Mouse (Mus musculus): ENCODE measurements around the gene Ubash3a.
"Not testable (repeated sequence)": the region's sequence is repeated elsewhere in the genome, so short reads cannot be mapped to it uniquely, and the experiment has no call there.

The Ubash3a gene

GRCm38 (mm10) chr17:31261352-31261751 is 53.7 kb downstream of the Ubash3a start:
- no peak for ATAC-seq (ENCODE audit: low TSS enrichment)

DNA sequence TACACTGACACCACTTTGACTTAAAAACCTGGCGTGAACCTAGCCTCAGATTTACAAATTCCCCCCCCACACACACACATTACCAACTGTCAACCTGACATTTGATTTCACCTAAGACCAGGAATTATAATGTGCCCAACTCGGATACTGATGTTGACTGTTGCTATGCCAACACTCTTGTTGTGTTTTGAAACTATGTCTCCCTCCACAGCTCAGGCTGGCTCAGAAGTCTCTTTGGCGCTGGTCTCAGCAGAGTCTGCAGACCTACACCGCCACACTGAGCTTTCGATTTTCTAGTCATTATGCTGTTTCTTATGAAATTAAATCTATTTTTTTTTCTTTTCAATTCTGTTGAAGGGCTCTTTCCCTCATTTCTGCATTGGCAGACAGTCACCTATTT is 55.0 kb downstream of the Ubash3a start:
- no peak for ATAC-seq (ENCODE audit: low TSS enrichment)

GRCm38 (mm10) chr17:31263770-31264169 is 56.1 kb downstream of the Ubash3a start:
- no peak for ATAC-seq (ENCODE audit: low TSS enrichment)

DNA sequence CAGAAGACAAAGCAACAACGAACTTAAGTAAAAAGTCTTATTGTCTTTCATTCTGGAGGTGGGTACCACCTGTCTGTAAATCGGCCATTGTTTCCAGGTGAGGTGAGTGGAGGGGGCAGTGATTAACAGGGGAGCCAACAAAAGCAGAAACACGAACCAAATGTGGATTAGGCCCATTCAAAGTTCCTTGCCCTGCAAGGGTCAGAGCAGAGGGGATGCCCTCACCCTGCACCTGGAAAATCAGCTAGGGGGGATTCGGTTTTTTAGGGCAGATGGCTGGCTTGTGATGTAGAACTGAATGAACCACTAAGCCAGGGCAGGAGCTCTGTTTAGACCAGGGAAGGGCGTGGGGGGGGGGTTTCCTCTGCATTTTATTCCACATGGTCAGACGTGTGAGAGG is 56.7 kb downstream of the Ubash3a start:
- ATAC-seq (ENCODE audit: low TSS enrichment): no peak

GRCm38 (mm10) chr17:31265171-31265572 is 57.5 kb downstream of the Ubash3a start:
- no peak for ATAC-seq (ENCODE audit: low TSS enrichment)

DNA sequence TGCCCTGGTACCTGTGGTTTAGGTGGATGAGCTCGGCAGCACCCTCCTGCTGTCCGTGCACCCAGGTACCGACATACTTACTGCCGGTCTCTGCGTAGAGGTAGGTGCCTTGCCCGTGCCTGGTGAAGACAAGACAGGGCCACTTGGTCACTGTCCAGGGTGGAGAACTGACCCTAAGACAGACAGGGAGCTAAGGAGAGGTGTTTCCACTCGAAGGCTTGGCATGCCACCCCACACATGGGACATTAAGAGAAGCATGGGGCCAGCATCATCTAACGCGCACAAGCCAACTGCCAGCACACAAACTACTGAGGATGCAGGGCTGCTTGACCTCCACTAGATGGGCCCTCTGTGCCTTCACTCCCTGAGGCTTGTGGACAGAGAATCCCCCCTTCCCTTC is 58.2 kb downstream of the Ubash3a start:
- ATAC-seq (ENCODE audit: low TSS enrichment): no peak

DNA sequence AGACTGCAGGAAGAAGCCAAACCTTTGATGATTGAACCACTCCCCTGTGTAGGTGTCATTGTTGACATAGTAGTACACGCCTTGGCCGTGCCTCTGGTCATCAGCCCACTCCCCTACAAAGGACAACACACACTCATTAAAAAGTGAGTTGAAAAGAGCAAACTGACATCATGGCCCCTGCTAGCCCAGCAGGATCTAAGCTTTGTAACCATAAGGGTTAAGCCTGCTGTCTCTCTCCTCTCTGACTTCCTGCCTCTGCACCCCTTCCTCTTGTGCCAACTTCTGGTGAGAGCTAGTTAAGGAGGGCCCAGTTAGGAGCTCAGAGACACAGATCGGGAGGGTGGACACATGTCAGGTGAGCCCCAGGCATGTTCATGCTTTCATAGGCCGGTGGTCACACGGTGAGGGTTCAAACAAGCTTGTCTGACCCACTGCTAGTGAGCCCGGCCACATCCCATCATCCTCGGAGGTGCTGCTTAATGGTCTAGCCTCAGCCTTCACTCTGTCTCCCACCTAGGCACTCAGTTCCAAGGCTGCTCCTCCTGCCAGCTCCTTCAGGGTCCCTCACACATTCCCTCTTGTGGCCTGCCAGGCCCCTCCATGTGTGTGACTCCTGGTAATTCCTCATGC is 58.8 kb downstream of the Ubash3a start:
- no peak for ATAC-seq (ENCODE audit: low TSS enrichment)

DNA sequence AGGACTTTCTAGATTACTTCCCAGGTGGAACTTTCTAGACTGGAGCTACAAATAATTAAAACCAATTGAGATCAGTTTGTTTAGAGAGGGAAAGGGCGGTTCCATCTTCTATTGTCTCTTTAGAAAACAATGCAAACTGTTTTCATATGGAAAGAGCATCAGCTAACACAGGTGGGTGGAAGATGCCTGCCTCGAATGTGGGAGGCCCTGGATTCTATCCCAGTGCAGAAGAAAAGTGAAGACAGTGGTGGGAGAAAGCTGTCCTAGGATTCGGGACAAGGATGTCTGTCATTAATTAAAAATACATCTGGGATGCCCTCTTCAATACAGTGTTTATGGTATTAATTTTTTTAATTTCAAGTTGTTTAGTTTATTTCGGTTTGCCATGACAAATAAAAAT is 59.5 kb downstream of the Ubash3a start:
- no peak for ATAC-seq (ENCODE audit: low TSS enrichment)

GRCm38 (mm10) chr17:31267603-31268002 is 59.9 kb downstream of the Ubash3a start:
- no peak for ATAC-seq (ENCODE audit: low TSS enrichment)

DNA sequence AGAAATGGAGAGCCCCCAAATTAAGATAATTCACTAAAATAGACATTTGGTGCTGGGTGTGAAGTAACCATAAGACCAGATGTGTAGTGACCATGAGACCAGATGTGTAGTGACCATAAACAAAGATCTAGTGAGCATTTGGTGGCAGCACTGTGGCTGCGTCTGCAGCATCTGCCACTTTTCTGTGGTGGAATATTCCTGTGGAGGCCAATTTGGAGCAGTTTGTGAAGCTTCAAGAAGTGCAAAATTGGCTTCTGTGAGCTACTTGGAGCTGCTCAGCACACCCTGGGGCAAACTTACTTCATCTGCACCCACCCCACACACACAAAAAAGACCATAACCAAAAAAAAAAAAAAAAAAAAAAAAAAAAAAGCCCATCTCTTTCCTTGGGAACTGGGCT is 60.3 kb downstream of the Ubash3a start:
- ATAC-seq (ENCODE audit: low TSS enrichment): no peak

GRCm38 (mm10) chr17:31269761-31270160 is 62.1 kb downstream of the Ubash3a start:
- no peak for ATAC-seq (ENCODE audit: low TSS enrichment)

DNA sequence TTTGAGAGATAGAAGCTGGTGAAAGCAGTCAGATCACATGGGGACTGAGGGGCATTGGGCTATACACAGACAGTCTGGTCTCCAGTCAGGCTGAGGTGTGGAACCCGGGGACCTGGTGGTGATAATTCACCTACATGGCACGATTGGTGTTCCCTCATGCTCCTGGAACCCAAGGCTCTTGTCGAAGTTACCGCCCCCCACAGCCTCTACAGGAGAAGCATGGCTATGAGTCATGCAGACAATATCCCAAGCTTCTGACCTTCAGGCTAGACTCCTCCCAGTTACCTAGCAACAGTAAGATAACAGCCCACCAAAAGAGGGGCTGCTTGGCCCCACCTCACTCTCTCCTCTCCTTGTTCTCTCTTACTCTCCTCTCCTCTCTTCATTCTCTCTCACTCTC is 62.6 kb downstream of the Ubash3a start:
- ATAC-seq (ENCODE audit: low TSS enrichment): no peak

DNA sequence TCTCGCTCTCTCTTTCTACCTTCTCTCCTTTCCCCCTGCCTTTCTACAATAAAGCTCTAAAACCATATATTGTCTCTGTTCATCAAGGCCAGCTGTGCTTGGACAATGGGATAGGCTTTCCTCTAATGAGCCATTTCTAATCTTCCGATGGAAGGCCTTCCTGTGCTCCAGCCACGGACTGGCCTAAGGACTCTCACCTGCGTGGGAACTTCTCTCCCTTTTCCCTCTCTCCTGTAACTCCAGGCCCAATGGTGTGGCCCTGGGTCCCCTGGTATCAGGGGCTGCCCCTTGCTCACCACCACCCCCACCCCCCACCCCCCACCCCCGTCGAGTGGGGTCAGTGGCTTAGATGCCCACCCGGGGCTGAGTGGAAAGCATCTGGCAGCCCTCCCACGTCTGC is 63.1 kb downstream of the Ubash3a start:
- ATAC-seq (ENCODE audit: low TSS enrichment): not testable (repeated sequence)

DNA sequence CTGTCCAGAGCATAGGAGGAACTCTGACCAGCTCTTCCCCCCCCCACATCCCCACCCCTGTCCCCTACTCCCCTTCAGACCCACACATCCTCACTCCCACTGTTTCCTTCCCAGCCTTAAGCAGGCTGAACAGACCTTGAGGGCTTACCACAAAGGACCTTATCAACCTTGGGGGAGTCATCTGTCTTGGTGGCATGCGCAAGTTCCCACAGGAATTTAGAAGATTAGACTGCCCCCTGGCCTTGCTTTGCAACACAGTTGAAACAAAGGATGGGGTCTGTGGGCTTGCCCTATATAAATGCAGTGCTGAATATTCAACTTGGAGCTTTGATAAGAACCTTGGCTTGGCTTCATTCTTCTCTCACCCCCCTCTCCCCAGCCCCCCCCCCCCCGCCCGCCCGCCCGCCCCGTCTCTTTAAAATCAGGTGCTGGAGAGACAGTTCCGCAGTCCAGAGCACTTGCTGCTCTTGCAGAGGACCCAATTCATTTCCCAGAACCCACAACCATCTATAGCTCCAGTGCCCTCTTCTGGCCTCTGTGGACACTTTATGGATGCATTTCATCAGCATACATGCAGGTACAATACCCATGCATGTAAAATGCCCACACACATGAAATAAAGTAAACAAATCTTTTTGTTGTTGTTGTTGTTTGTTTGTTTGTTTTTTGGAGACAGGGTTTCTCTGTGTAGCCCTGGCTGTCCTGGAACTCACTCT is 63.6 kb downstream of the Ubash3a start:
- ATAC-seq (ENCODE audit: low TSS enrichment): no peak

GRCm38 (mm10) chr17:31272416-31273165 is 64.9 kb downstream of the Ubash3a start:
- no peak for ATAC-seq (ENCODE audit: low TSS enrichment)

GRCm38 (mm10) chr17:31273631-31274030 is 66.0 kb downstream of the Ubash3a start:
- ATAC-seq (ENCODE audit: low TSS enrichment): no peak

- no peak for ATAC-seq (ENCODE audit: low TSS enrichment)
Measured at GRCm38 (mm10) chr17:31275181-31275580, 67.5 kb downstream of the Ubash3a start.

DNA sequence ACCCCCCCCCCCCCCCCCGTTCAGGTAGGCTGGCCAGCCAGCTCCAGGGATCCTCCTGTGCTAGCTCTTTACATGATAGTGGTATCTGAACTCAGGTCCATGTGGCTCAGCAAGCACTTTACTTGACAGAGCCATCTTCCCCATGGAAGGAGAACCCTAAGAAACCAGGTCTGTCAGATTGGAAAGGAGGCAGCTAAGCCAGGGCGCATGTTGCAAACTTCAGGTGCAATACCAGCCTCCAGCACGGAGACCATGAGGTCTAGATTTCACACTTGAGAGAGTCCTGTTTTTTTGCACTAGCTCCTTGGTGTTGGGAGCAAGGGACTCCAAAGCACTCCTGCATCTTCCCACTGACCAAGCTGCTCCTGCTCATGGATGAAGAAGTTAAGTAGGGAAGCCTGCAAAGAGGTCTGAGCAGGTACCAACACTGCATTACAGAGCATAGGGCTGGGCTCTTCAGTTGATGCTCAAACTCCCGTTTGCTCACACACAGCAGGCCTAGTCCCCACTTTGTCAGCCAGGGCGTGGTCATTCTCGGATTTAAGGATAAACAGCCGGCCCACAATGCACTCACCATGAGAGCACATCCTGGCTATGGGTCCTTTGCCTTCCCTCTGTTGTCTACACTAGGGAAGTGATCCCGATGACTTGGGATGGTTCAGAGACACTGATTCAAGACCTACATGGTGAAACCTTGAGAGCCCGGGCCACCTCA is 68.7 kb downstream of the Ubash3a start:
- ATAC-seq (ENCODE audit: low TSS enrichment): peak; percentile 40

DNA sequence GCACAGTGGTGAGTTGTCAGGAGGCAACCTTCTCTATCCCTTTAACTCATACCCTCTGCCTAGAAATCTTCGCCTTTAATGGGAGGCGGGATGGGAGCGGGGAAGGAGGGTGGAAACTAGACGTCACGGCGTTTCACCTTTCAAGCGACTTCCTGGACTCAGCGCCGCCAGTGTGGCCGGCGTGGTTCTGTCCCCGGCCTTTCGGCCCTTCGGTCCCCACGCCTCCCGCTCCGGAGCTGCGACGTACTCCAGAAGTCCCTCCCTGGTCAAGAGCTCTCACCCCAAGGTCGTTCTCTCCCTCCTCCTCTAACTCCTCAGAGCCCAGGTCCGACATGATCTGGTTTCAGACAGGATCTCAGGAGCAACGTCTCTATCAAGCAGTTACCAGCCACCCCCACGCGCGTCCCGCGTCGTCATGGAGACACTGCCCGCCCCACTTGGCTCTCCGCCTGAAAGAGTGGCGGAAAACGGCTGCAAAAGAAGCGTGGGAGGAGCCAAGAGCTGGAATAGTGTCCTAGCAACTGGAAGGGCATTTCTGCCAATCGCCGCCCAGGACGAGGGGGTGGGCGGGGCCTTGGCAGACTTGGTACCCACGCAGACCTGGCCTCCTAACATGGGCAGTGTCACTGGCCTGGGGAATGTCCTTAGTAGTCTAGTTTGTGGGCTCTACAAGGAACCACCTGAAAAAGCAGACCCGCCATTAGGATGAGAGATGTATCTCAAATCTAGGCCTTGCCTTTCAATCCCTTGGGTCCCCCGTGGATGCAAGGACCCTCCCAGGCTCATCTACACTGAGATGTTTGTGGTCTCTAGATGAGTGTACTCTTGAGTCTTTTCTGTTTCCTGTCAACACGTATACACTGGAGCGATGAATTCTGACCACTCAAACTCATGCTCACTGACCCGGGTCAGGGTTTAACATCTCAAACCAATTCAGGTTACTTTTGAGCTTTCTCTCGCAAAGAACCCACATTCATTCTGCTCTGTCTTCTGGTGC is 69.5 kb downstream of the Ubash3a start, which contains the start of gene Rsph1:
Gene Rsph1, minus strand, starts transcription at position 462 of the 997 bp plus-strand sequence.
- ATAC-seq (ENCODE audit: low TSS enrichment): peak; percentile 78

GRCm38 (mm10) chr17:31277931-31278330 is 70.3 kb downstream of the Ubash3a start:
- no peak for ATAC-seq (ENCODE audit: low TSS enrichment)

- ATAC-seq (ENCODE audit: low TSS enrichment): no peak
Measured at GRCm38 (mm10) chr17:31279541-31279940, 71.9 kb downstream of the Ubash3a start.
